Mouse (Mus musculus) hindbrain, embryonic 16.5 days (tissue): Measurements from ENCODE around the gene Ndufs1. TPM values are rescaled to one million over a fixed set of nuclear protein-coding genes. Genes with fewer than 3 reads are reported as not detected.
A peak's percentile ranks its signal among the peaks of the same experiment; 100 is the strongest.

Experiments
- ATAC-seq: fragments of 200-750 bp; cut with Nextera tagmentation; 2 replicates; pipeline ENCODE4 v1.8.0; 2017; ENCODE audit warnings: moderate TSS enrichment, moderate library complexity
- H3K27ac ChIP-seq: fragments of 300-500 bp; sonication (generic); 2 replicates; pipeline ENCODE4 v1.5.1; 2014; ENCODE audit warnings: low read depth, mild to moderate bottlenecking, control low read depth, low read length, moderate library complexity
- H3K27me3 ChIP-seq: fragments of 300-500 bp; sonication (generic); replicated peaks from 2 replicates; pipeline ENCODE4 v1.6.1; 2014; ENCODE audit warnings: low read length; ENCODE audit not compliant: control insufficient read depth, insufficient read depth
- H3K36me3 ChIP-seq: fragments of 300-500 bp; sonication (generic); 2 replicates; pipeline ENCODE4 v1.6.1; 2014; ENCODE audit warnings: mild to moderate bottlenecking, low read length, moderate library complexity, mixed read lengths; ENCODE audit not compliant: control insufficient read depth, insufficient read depth
- H3K4me1 ChIP-seq: fragments of 300-500 bp; sonication (generic); 2 replicates; pipeline ENCODE4 v1.6.1; 2014; ENCODE audit warnings: low read depth, low read length; ENCODE audit not compliant: control insufficient read depth, insufficient read depth
- H3K4me2 ChIP-seq: fragments of 300-500 bp; sonication (generic); 2 replicates; pipeline ENCODE4 v1.6.1; 2014; ENCODE audit warnings: mild to moderate bottlenecking, low read length, control low read depth, moderate library complexity
- H3K4me3 ChIP-seq: fragments of 300-500 bp; sonication (generic); 2 replicates; pipeline ENCODE4 v1.5.1; 2014; ENCODE audit warnings: mild to moderate bottlenecking, low read length, control low read depth, moderate library complexity
- H3K9ac ChIP-seq: fragments of 300-500 bp; sonication (generic); 2 replicates; pipeline ENCODE4 v1.6.1; 2014; ENCODE audit warnings: low read depth, mild to moderate bottlenecking, control low read depth, low read length, moderate library complexity
- H3K9me3 ChIP-seq: fragments of 300-500 bp; sonication (generic); 2 replicates; pipeline ENCODE4 v1.6.1; 2014; ENCODE audit warnings: mild to moderate bottlenecking, low read length, moderate library complexity; ENCODE audit not compliant: control insufficient read depth
- WGBS: fragments of 180-500 bp; shearing (Covaris S2); extraction: QIAGEN DNeasy Blood & Tissue Kit; methylation state at CpG from one replicate; pipeline ENCODE4 v1.1.7; 2014; 5-methylcytosine and 5-hydroxymethylcytosine counted together
- polyA plus RNA-seq: library from polyadenylated mRNA; unstranded; fragments of >200 nt; fragmentation: Nextera tagmentation; extraction: Ambion mirVana; gene quantifications from 2 replicates; pipeline ENCODE4 v1.2.1, GENCODE M21; 2015

Gene Ndufs1
- polyA plus RNA-seq, 1 experiment from 2014 or later = 162 TPM

GRCm38 (mm10) chr1:63129857-63130690, 46.6 kb downstream of the Ndufs1 start:
- Histone ChIP-seq H3K27me3 (no peaks in the 10 kb centered on the region), H3K4me3 (peak overlapping the region; percentile 16), H3K4me1 (no peaks in the 10 kb centered on the region), H3K4me2 (peak overlapping the region; percentile 46), H3K36me3 (no peaks in the 10 kb centered on the region), H3K27ac (no peak overlapping the region), H3K9me3 (no peaks in the 10 kb centered on the region), H3K9ac (no peak overlapping the region)
- peak; percentile 72; the same call in 1 of the 2 replicates for ATAC-seq
- 21% methylated on average over 18 of the region's 18 CpGs for WGBS

GRCm38 (mm10) chr1:63129273-63129672, 47.4 kb downstream of the Ndufs1 start:
- Histone ChIP-seq H3K4me1 (no peaks in the 10 kb centered on the region), H3K27me3 (no peaks in the 10 kb centered on the region), H3K36me3 (no peaks in the 10 kb centered on the region), H3K9ac (no peak overlapping the region), H3K4me2 (no peak overlapping the region; the same call in 1 of the 2 replicates), H3K9me3 (no peaks in the 10 kb centered on the region), H3K4me3 (no peak overlapping the region), H3K27ac (no peak overlapping the region)
- WGBS = 36% methylated on average over 3 of the region's 3 CpGs
- ATAC-seq = no peak

- Histone ChIP-seq H3K4me2 (no peak overlapping the region), H3K4me1 (no peaks in the 10 kb centered on the region), H3K27me3 (no peaks in the 10 kb centered on the region), H3K4me3 (no peak overlapping the region), H3K9ac (no peak overlapping the region), H3K9me3 (no peaks in the 10 kb centered on the region), H3K36me3 (0 out of 2 replicates have a peak, but pooled peaks cover 5% of the 10 kb centered on the region), H3K27ac (no peak overlapping the region)
- ATAC-seq = no peak
- 94% methylated on average over 3 of the region's 3 CpGs for WGBS
These were observed 50.4 kb downstream of the Ndufs1 start for GRCm38 (mm10) chr1:63126206-63126605.

- 90% methylated on average over 6 of the region's 6 CpGs for WGBS
- Histone ChIP-seq H3K9ac (no peak overlapping the region), H3K27me3 (no peaks in the 10 kb centered on the region), H3K9me3 (no peaks in the 10 kb centered on the region), H3K4me1 (no peaks in the 10 kb centered on the region), H3K4me3 (no peak overlapping the region), H3K4me2 (no peak overlapping the region), H3K27ac (no peak overlapping the region), H3K36me3 (peaks cover 17% of the 10 kb centered on the region)
- ATAC-seq = no peak
These were observed 52.7 kb downstream of the Ndufs1 start for GRCm38 (mm10) chr1:63123823-63124450.

GRCm38 (mm10) chr1:63122005-63122404, 54.6 kb downstream of the Ndufs1 start:
- 94% methylated on average over 6 of the region's 6 CpGs for WGBS
- no peak overlapping the region for H3K4me3 ChIP-seq
- peaks cover 17% of the 10 kb centered on the region for H3K36me3 ChIP-seq
- H3K9ac ChIP-seq = no peak overlapping the region
- H3K4me2 ChIP-seq = no peak overlapping the region
- H3K27ac ChIP-seq = no peak overlapping the region
- ATAC-seq = no peak
- H3K4me1 ChIP-seq = peaks cover 3% of the 10 kb centered on the region
- no peaks in the 10 kb centered on the region for H3K27me3 ChIP-seq
- no peaks in the 10 kb centered on the region for H3K9me3 ChIP-seq

GRCm38 (mm10) chr1:63120382-63120781, 56.3 kb downstream of the Ndufs1 start:
- Histone ChIP-seq H3K4me2 (no peak overlapping the region), H3K4me1 (peaks cover 16% of the 10 kb centered on the region), H3K27me3 (no peaks in the 10 kb centered on the region), H3K9me3 (no peaks in the 10 kb centered on the region), H3K9ac (no peak overlapping the region), H3K36me3 (peaks cover 17% of the 10 kb centered on the region), H3K27ac (no peak overlapping the region), H3K4me3 (no peak overlapping the region)
- WGBS = 97% methylated on average over 2 of the region's 2 CpGs
- ATAC-seq = no peak

DNA sequence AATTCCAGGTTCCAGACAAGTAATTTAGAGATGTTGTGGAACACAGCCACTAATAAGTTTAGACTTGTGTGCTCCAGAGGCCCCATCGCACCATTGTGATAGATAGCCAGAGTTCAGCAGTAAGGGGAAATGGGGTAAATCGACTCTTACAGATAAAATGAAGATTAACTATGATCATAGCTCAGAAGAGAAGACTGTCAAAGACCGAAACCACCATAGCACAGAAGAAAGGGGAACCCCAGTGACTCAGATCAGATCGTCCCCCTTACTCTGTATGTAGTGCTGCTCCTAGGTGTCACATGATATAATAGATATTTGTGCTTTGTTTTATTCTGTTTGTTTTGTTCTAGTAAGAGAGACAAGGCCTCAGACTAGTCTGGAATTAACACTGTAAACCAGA, 57.0 kb downstream of the Ndufs1 start:
- Histone ChIP-seq H3K9ac (no peak overlapping the region), H3K4me1 (peaks cover 17% of the 10 kb centered on the region), H3K9me3 (no peaks in the 10 kb centered on the region), H3K36me3 (peaks cover 17% of the 10 kb centered on the region), H3K4me2 (no peak overlapping the region), H3K4me3 (no peak overlapping the region), H3K27me3 (no peaks in the 10 kb centered on the region), H3K27ac (no peak overlapping the region)
- 92% methylated on average over 4 of the region's 4 CpGs for WGBS
- no peak for ATAC-seq

DNA sequence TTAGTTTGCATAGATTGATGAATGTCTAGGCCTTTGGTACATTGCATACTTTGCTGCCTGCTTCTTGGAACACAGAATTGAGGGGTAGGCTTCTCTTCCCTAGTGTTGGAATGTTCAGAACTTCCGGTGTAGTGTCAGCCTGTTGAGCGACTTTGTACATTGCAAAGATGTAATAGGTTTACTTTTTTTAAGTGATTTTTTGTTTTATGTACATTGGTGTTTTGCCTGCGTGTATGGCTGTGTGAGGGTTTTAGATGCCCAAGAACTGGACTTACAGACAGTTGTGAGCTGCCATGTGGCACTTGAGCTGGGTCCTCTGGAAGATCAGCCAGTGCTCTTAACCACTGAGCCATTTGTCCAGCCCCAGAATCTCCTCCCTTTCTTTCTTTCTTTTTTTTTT, 61.1 kb downstream of the Ndufs1 start:
- Histone ChIP-seq H3K9ac (peak overlapping the region; percentile 100; the same call in 1 of the 2 replicates), H3K36me3 (peaks cover 6% of the 10 kb centered on the region), H3K27ac (peak overlapping the region; percentile 97; the same call in 1 of the 2 replicates), H3K27me3 (no peaks in the 10 kb centered on the region), H3K4me3 (peak overlapping the region; percentile 91), H3K9me3 (no peaks in the 10 kb centered on the region), H3K4me1 (peaks cover 31% of the 10 kb centered on the region), H3K4me2 (peak overlapping the region; percentile 94)
- ATAC-seq = no peak
- WGBS = 56% methylated on average over 3 of the region's 3 CpGs

DNA sequence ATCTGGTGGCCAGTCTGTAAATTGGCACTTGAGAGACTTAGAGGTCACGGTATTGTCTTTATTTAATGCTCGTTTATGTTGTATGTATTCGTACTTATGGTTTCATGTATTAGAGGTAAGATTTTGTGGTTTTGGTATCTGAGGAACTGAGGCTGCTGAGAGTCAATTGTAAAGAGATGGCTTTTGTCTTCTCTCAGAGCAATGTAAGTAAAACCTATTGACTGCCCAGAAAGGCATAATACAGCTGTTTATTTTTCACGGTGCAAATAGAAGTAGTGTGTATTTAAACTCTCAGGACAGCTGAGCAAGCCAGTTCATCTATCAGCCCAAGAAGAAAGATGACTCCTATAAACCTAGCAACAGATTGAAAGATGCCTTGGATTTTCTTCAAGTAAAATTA, 61.5 kb downstream of the Ndufs1 start:
- no peaks in the 10 kb centered on the region for H3K9me3 ChIP-seq
- 14% methylated on average over 4 of the region's 4 CpGs for WGBS
- 0 out of 2 replicates have a peak, but pooled peaks cover 2% of the 10 kb centered on the region for H3K36me3 ChIP-seq
- no peaks in the 10 kb centered on the region for H3K27me3 ChIP-seq
- H3K4me1 ChIP-seq = peaks cover 34% of the 10 kb centered on the region
- peak overlapping the region; percentile 97 for H3K27ac ChIP-seq
- peak overlapping the region; percentile 94 for H3K4me2 ChIP-seq
- peak overlapping the region; percentile 91 for H3K4me3 ChIP-seq
- ATAC-seq = no peak
- H3K9ac ChIP-seq = peak overlapping the region; percentile 100
